Mouse (Mus musculus) liver, adult 2 months (tissue): Measurements from ENCODE around the gene Zfp317. TPM values are rescaled to one million over a fixed set of nuclear protein-coding genes. Genes with fewer than 3 reads are reported as not detected.

Source experiments
- DNase-seq: peaks from one replicate; pipeline ENCODE4 v3.0.0-alpha.2; 2011; ENCODE audit warnings: low read depth, low spot score; ENCODE audit errors: extremely low read depth
- H3K27ac ChIP-seq: fragments of 200-500 bp; replicated peaks from 2 replicates; pipeline ENCODE4 v1.5.1; 2012; ENCODE audit warnings: low read depth, mild to moderate bottlenecking, control low read depth, inconsistent platforms, low read length; ENCODE audit not compliant: insufficient read depth
- H3K27me3 ChIP-seq: fragments of 200-500 bp; 2 replicates; pipeline ENCODE4 v1.6.1; 2012; ENCODE audit warnings: mild to moderate bottlenecking, moderate library complexity, low read length, inconsistent platforms; ENCODE audit not compliant: control insufficient read depth, insufficient read depth
- H3K36me3 ChIP-seq: fragments of 200-500 bp; 2 replicates; pipeline ENCODE4 v1.6.1; 2012; ENCODE audit warnings: low read length, inconsistent platforms; ENCODE audit not compliant: control insufficient read depth, insufficient read depth
- H3K4me1 ChIP-seq: fragments of 200-500 bp; 2 replicates; pipeline ENCODE4 v1.6.1; 2011; ENCODE audit warnings: low read length; ENCODE audit not compliant: control insufficient read depth, insufficient read depth
- H3K4me3 ChIP-seq: fragments of 200-500 bp; 2 replicates; pipeline ENCODE4 v1.5.1; 2011; ENCODE audit warnings: low read depth, mild to moderate bottlenecking, control low read depth, low read length, moderate library complexity; ENCODE audit not compliant: insufficient read depth
- H3K79me2 ChIP-seq: fragments of 200-500 bp; 2 replicates; pipeline ENCODE4 v1.6.1; 2012; ENCODE audit warnings: inconsistent platforms, mild to moderate bottlenecking, low read length, moderate library complexity; ENCODE audit not compliant: control insufficient read depth, insufficient read depth
- H3K9ac ChIP-seq: fragments of 200-500 bp; 2 replicates; pipeline ENCODE4 v1.6.1; 2012; ENCODE audit warnings: low read depth, mild to moderate bottlenecking, control low read depth, inconsistent platforms, low read length
- CTCF ChIP-seq: fragments of 200-500 bp; IDR thresholded peaks from 2 replicates; pipeline ENCODE4 v1.5.1; 2011; ENCODE audit warnings: low read depth, low read length, control low read depth
- POLR2A ChIP-seq: fragments of 200-500 bp; IDR thresholded peaks from 2 replicates; pipeline ENCODE4 v1.6.1; 2011; ENCODE audit warnings: low read length, control low read depth; ENCODE audit not compliant: insufficient read depth; ENCODE audit errors: extremely low read depth
- WGBS: fragments of 180-500 bp; shearing (Covaris S2); methylation state at CpG from one replicate; pipeline ENCODE4 v1.1.7; 2018; 5-methylcytosine and 5-hydroxymethylcytosine counted together
- polyA plus RNA-seq: library from polyadenylated mRNA; depleted of rRNA; stranded (reverse); fragments of >200 nt; gene quantifications from 2 replicates; pipeline ENCODE4 v1.2.3, GENCODE M21; 2012; rRNA removed
- total RNA-seq: library from RNA; depleted of rRNA; stranded (reverse); fragments of >200 nt; gene quantifications from 2 replicates; pipeline ENCODE4 v1.2.3, GENCODE M21; 2014; rRNA removed

The Zfp317 gene
- total RNA-seq (11.1 and 12.1 TPM in 2 replicates), polyA plus RNA-seq (3.1 and 3.2 TPM in 2 replicates)

GRCm38 (mm10) chr9:19621843-19622822, at the start of gene Zfp317:
Zfp317 (plus strand) TSS chr9:19622102.
- Histone ChIP-seq H3K36me3 (peaks cover 5% of the 10 kb centered on the region), H3K9ac (peak within 1 kb of the TSS; percentile 44), H3K4me3 (peak within 1 kb of the TSS; percentile 60), H3K27ac (peak within 1 kb of the TSS; percentile 59), H3K4me1 (no peaks in the 10 kb centered on the region), H3K79me2 (no peaks in the 10 kb centered on the region; the same call in 1 of the 2 replicates), H3K27me3 (no peaks in the 10 kb centered on the region)
- under 1% methylated on average over 35 of the region's 35 CpGs for WGBS
- TF ChIP-seq POLR2A (no peak), CTCF (no peak)
- peak; percentile 100 for DNase-seq

- TF ChIP-seq POLR2A (no peak), CTCF (no peak)
- Histone ChIP-seq H3K4me3 (no peak within 1 kb of the TSS), H3K27me3 (no peaks in the 10 kb centered on the region), H3K36me3 (no peaks in the 10 kb centered on the region), H3K79me2 (no peaks in the 10 kb centered on the region), H3K9ac (no peak within 1 kb of the TSS), H3K4me1 (no peaks in the 10 kb centered on the region), H3K27ac (no peak within 1 kb of the TSS)
- DNase-seq, result no peak
Observed at GRCm38 (mm10) chr9:19582317-19582716, 39.6 kb upstream of the Zfp317 start, which contains the start of gene Olfr855. Olfr855 (plus strand) TSS chr9:19582617.

GRCm38 (mm10) chr9:19621297-19621696, 605 bp upstream of the Zfp317 start:
- H3K9ac ChIP-seq, result no peak overlapping the region
- H3K27me3 ChIP-seq, result no peaks in the 10 kb centered on the region
- TF ChIP-seq CTCF (no peak), POLR2A (no peak)
- DNase-seq, result no peak
- WGBS, result 96% methylated on average over 3 of the region's 3 CpGs
- H3K36me3 ChIP-seq, result peaks cover 5% of the 10 kb centered on the region
- H3K4me1 ChIP-seq, result no peaks in the 10 kb centered on the region
- H3K27ac ChIP-seq, result no peak overlapping the region
- H3K4me3 ChIP-seq, result no peak overlapping the region
- no peaks in the 10 kb centered on the region; the same call in 1 of the 2 replicates for H3K79me2 ChIP-seq

GRCm38 (mm10) chr9:19629574-19629973, 7.7 kb downstream of the Zfp317 start:
- DNase-seq, result no peak
- no peak for TF ChIP-seq POLR2A
- no peak for TF ChIP-seq CTCF
- Histone ChIP-seq H3K27ac (no peak overlapping the region), H3K27me3 (no peaks in the 10 kb centered on the region), H3K9ac (no peak overlapping the region), H3K79me2 (no peaks in the 10 kb centered on the region; the same call in 1 of the 2 replicates), H3K4me3 (no peak overlapping the region), H3K36me3 (peaks cover 6% of the 10 kb centered on the region), H3K4me1 (no peaks in the 10 kb centered on the region)

- Histone ChIP-seq H3K9ac (no peak overlapping the region), H3K27ac (no peak overlapping the region), H3K4me1 (no peaks in the 10 kb centered on the region), H3K4me3 (no peak overlapping the region), H3K27me3 (no peaks in the 10 kb centered on the region), H3K79me2 (no peaks in the 10 kb centered on the region), H3K36me3 (peaks cover 57% of the 10 kb centered on the region)
- 94% methylated on average over 3 of the region's 3 CpGs for WGBS
- no peak for DNase-seq
- TF ChIP-seq CTCF (no peak), POLR2A (no peak)
Observed at GRCm38 (mm10) chr9:19645193-19645592, 23.3 kb downstream of the Zfp317 start.

GRCm38 (mm10) chr9:19690281-19690680, 68.4 kb downstream of the Zfp317 start:
- 24% methylated on average over 6 of the region's 6 CpGs for WGBS
- peak; percentile 78 for DNase-seq

More at GRCm38 (mm10) chr9:19690281-19690680, 68.4 kb downstream of the Zfp317 start:
- Histone ChIP-seq H3K27me3 (no peaks in the 10 kb centered on the region), H3K79me2 (no peaks in the 10 kb centered on the region), H3K27ac (no peak overlapping the region), H3K4me1 (peaks cover 5% of the 10 kb centered on the region), H3K9ac (no peak overlapping the region), H3K4me3 (no peak overlapping the region), H3K36me3 (no peaks in the 10 kb centered on the region)
- no peak for TF ChIP-seq CTCF
- TF ChIP-seq POLR2A, result no peak
